Mouse (Mus musculus) midbrain, embryonic 13.5 days (tissue): ENCODE results near the gene Pi4k2a. TPM values are rescaled to one million over a fixed set of nuclear protein-coding genes. Genes with fewer than 3 reads are reported as not detected.

Experiments used
- ATAC-seq: fragments of 200-750 bp; cut with Nextera tagmentation; 2 replicates; pipeline ENCODE4 v1.8.0; 2017; ENCODE audit warnings: mild to moderate bottlenecking, moderate TSS enrichment, moderate library complexity
- H3K27ac ChIP-seq: fragments of 300-500 bp; sonication (generic); 2 replicates; pipeline ENCODE4 v1.5.1; 2015; ENCODE audit warnings: inconsistent platforms, mild to moderate bottlenecking, moderate library complexity
- H3K27me3 ChIP-seq: fragments of 300-500 bp; sonication (generic); 2 replicates; pipeline ENCODE4 v1.6.1; 2015; ENCODE audit warnings: mild to moderate bottlenecking, inconsistent platforms
- H3K36me3 ChIP-seq: fragments of 300-500 bp; sonication (generic); 2 replicates; pipeline ENCODE4 v1.6.1; 2015; ENCODE audit warnings: mild to moderate bottlenecking, inconsistent platforms
- H3K4me1 ChIP-seq: fragments of 300-500 bp; sonication (generic); replicated peaks from 2 replicates; pipeline ENCODE4 v1.6.1; 2015; ENCODE audit warnings: inconsistent platforms
- H3K4me2 ChIP-seq: fragments of 300-500 bp; sonication (generic); replicated peaks from 2 replicates; pipeline ENCODE4 v1.6.1; 2015; ENCODE audit warnings: moderate library complexity, mild to moderate bottlenecking, inconsistent platforms
- H3K4me3 ChIP-seq: fragments of 300-500 bp; sonication (generic); replicated peaks from 2 replicates; pipeline ENCODE4 v1.5.1; 2015; ENCODE audit warnings: mild to moderate bottlenecking, inconsistent platforms
- H3K9ac ChIP-seq: fragments of 300-500 bp; sonication (generic); replicated peaks from 2 replicates; pipeline ENCODE4 v1.6.1; 2015; ENCODE audit warnings: mild to moderate bottlenecking, inconsistent platforms
- H3K9me3 ChIP-seq: fragments of 300-500 bp; sonication (generic); 2 replicates; pipeline ENCODE4 v1.6.1; 2016; ENCODE audit warnings: mild to moderate bottlenecking, inconsistent platforms
- WGBS: fragments of 180-500 bp; shearing (Covaris S2); methylation state at CpG from one replicate; pipeline ENCODE4 v1.1.7; 2015; 5-methylcytosine and 5-hydroxymethylcytosine counted together
- polyA plus RNA-seq: library from polyadenylated mRNA; unstranded; fragments of >200 nt; fragmentation: Nextera tagmentation; extraction: Ambion mirVana; gene quantifications from 2 replicates; pipeline ENCODE4 v1.2.1, GENCODE M21; 2015

The Pi4k2a gene
- 23.6 and 29.9 TPM in 2 replicates for polyA plus RNA-seq

DNA sequence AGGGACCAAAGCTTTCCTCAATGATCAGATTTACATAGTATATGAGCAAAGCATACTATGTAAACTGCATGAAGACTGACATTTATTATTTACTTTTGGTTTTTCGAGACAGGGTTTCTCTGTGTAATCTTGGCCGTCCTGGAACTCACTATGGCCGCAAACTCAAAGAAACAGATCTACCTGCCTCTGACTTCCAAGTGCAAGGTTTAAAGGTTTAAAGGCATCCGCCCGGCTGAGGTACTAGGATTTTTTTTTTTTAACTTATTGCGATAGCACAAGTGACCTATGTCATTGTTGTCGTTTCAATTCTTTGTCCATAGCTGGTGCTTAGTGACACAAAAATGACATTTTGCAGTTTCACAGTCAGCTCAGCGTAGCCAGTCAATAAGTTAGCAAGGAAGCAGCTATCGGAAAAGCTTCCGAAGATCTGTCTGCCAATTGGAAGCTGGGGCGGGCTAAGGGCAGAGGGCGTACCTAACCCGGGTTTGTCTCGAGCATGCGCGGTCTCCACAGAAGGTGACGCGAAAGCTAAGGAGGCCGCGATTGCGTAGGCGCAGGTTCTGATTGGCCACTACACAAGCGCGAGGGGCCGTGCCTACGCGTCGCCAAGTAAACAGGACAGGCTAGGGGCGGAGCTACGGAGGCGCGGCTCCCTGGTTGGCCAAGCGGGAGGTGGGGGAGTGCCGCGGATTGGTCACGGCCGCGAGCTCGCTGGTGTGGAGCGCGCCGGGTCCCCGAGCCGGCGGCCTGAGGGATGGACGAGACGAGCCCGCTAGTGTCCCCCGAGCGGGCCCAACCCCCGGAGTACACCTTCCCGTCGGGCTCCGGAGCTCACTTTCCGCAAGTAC lies at the start of gene Pi4k2a:
TSS of gene Pi4k2a (plus strand) at position 723 of the 848 bp plus-strand sequence.
- Histone ChIP-seq H3K9ac (peak within 1 kb of the TSS; percentile 92), H3K9me3 (no peaks in the 10 kb centered on the region), H3K4me2 (peak within 1 kb of the TSS; percentile 93), H3K27ac (peak within 1 kb of the TSS; percentile 89), H3K27me3 (no peaks in the 10 kb centered on the region), H3K4me3 (peak within 1 kb of the TSS; percentile 91), H3K4me1 (peaks cover 41% of the 10 kb centered on the region), H3K36me3 (peaks cover 8% of the 10 kb centered on the region; the same call in 1 of the 2 replicates)
- ATAC-seq = peak; percentile 97
- 2% methylated on average over 40 of the region's 55 CpGs for WGBS

GRCm38 (mm10) chr19:42043988-42044387 lies 46.3 kb upstream of the Pi4k2a start:
- H3K27ac ChIP-seq = no peak overlapping the region
- whole genome bisulfite sequencing = 95% methylated on average over 6 of the region's 6 CpGs
- H3K4me3 ChIP-seq = no peak overlapping the region
- H3K36me3 ChIP-seq = no peaks in the 10 kb centered on the region
- no peaks in the 10 kb centered on the region for H3K4me1 ChIP-seq
- no peaks in the 10 kb centered on the region for H3K9me3 ChIP-seq
- H3K4me2 ChIP-seq = no peak overlapping the region
- no peaks in the 10 kb centered on the region for H3K27me3 ChIP-seq
- ATAC-seq = no peak
- no peak overlapping the region for H3K9ac ChIP-seq

DNA sequence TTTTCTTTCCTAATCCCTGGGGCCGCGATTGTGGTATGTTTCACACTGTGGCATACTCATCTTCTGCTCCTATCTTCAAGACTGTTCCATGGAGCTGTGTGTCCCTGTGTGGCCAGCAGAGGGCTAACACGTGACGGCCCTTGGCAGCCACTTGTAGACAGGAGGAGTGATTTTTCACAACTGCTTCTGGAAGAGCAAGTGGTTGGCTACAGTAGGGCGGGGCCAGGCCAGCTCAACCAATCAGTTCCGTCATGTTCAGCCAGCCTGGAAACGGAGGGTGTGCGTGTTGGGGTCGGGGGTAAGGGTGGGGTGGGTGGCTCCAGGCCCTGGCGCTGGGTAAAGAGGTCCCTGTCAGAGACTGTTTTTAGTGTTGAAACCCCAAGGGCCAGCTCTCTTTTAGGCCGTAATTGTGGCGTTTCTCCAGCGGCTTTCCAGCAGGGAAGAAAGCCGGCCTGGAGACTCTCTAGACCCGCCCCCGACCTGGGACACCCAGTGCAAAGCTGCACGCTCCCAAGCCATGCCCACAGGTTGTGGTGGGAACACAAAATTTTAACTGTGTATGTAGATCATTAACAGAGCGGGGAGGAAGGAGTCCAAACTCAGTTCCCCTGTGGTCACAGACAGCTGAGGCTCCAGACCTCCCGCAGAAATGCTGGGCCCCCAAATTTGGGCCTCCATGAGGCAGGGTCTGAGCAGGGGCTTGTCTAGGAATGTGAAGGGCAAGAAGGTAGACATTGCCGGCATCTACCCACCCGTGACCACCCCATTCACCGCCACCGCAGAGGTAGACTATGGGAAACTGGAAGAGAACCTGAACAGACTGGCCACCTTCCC lies 44.8 kb upstream of the Pi4k2a start, which contains the start of gene Hoga1:
TSS of gene Hoga1 (plus strand) at position 342 of the 834 bp plus-strand sequence.
- peak; percentile 82 for ATAC-seq
- no peaks in the 10 kb centered on the region for H3K27me3 ChIP-seq
- H3K4me3 ChIP-seq = peak within 1 kb of the TSS; percentile 24
- H3K9ac ChIP-seq = no peak within 1 kb of the TSS
- no peaks in the 10 kb centered on the region for H3K9me3 ChIP-seq
- no peaks in the 10 kb centered on the region for H3K4me1 ChIP-seq
- WGBS = 25% methylated on average over 23 of the region's 23 CpGs
- no peak within 1 kb of the TSS for H3K27ac ChIP-seq
- H3K36me3 ChIP-seq = no peaks in the 10 kb centered on the region
- H3K4me2 ChIP-seq = peak within 1 kb of the TSS; percentile 44

DNA sequence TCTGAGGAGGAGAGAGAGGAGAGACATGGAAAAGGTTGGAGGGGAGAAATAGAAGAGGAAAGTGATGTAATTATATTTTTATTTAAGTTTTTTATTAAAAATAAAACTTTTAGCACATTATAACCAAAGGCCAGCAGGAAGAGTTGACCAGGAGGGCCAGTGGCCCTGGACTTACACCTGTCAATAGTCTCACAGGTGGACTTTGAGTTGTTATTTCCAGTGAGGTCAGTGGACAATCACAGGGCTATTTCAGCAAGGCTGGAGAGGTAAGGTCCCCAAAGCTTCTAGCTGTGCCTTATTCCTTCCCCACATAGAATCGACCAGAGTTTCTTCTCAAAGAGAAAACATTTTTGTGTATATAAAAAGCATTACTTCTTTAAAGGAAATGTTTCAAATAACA lies 40.0 kb upstream of the Pi4k2a start:
- Histone ChIP-seq H3K4me2 (no peak overlapping the region), H3K4me1 (no peaks in the 10 kb centered on the region), H3K27me3 (no peaks in the 10 kb centered on the region), H3K36me3 (no peaks in the 10 kb centered on the region), H3K9me3 (no peaks in the 10 kb centered on the region), H3K4me3 (no peak overlapping the region), H3K27ac (no peak overlapping the region), H3K9ac (no peak overlapping the region)
- WGBS = 87% methylated on average over 1 of the region's 1 CpGs
- ATAC-seq = no peak

GRCm38 (mm10) chr19:42051351-42051750 lies 38.9 kb upstream of the Pi4k2a start:
- Histone ChIP-seq H3K4me2 (no peak overlapping the region), H3K27ac (no peak overlapping the region), H3K36me3 (no peaks in the 10 kb centered on the region), H3K27me3 (no peaks in the 10 kb centered on the region), H3K9ac (no peak overlapping the region), H3K9me3 (no peaks in the 10 kb centered on the region), H3K4me3 (no peak overlapping the region), H3K4me1 (no peaks in the 10 kb centered on the region)
- WGBS = 90% methylated on average over 3 of the region's 3 CpGs
- ATAC-seq = no peak

DNA sequence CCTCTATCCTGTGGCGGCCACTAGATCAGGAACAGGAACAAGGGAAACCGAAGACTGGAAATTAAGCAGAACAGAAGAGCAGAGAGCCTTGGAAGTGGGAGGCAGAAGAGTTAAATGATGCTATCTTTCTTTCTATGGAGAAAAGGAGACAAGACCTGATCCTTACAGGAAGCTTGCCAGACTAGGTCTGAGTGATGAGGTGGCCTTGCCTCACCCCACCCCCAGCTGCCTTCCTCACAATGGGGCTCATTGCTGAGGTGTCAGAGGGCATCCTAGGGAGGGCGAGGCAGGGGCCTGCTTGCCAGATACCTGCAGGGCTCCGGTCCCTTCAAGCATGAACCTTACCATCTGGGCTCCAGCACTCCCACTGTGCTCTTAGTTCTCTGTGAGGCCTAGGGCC lies 38.3 kb upstream of the Pi4k2a start, which contains the start of gene 4933411K16Rik:
TSS of gene 4933411K16Rik (plus strand) at position 301 of the 400 bp plus-strand sequence.
- 83% methylated on average over 4 of the region's 4 CpGs for WGBS
- no peak within 1 kb of the TSS for H3K27ac ChIP-seq
- no peak within 1 kb of the TSS for H3K9ac ChIP-seq
- no peaks in the 10 kb centered on the region for H3K27me3 ChIP-seq
- no peak within 1 kb of the TSS for H3K4me2 ChIP-seq
- no peak for ATAC-seq
- no peak within 1 kb of the TSS for H3K4me3 ChIP-seq
- no peaks in the 10 kb centered on the region for H3K36me3 ChIP-seq
- no peaks in the 10 kb centered on the region for H3K9me3 ChIP-seq
- no peaks in the 10 kb centered on the region for H3K4me1 ChIP-seq

DNA sequence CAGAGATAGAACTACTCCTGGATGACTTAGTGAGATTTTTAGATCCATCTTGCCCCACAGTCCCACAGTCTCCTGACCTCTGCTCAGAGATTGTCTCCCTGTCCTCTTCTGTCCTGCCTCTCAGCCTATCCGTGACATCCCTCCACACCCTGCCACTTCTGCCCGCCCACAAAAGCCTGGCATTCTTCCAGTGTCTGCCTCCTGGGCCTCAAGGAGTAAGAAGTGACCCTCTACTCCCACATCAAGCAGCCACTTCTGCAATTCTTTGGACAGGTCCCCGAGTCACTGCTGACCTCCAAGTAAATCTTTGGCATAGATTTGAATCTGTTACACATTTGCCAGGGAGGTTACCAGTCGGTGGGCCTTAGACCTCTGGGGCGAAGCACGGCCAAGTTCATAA lies 36.0 kb upstream of the Pi4k2a start:
- no peak overlapping the region for H3K27ac ChIP-seq
- no peaks in the 10 kb centered on the region for H3K4me1 ChIP-seq
- 82% methylated on average over 6 of the region's 6 CpGs for WGBS
- no peak for ATAC-seq
- no peaks in the 10 kb centered on the region for H3K9me3 ChIP-seq
- no peak overlapping the region for H3K4me2 ChIP-seq
- H3K4me3 ChIP-seq = no peak overlapping the region
- H3K9ac ChIP-seq = no peak overlapping the region
- H3K27me3 ChIP-seq = no peaks in the 10 kb centered on the region
- no peaks in the 10 kb centered on the region for H3K36me3 ChIP-seq

DNA sequence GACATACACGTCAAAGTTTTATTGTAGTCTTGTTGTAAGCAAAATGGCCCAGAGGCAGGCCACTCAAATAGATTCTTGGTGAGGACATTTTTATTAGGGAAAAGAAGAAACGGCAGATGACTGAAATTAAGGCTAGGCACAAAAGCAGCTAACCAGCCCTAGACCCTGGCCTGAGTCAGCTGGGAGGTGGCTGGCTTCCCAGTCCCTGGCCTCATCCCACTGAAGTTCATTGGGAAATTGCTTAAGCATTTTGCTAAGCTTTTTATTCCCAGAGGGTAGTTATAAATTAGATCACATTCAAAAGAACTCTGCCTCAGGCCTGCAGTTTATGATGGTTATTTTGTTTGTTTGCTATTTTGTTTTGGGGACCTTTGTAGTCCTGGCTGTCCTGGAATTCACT lies 34.4 kb upstream of the Pi4k2a start:
- no peak for ATAC-seq
- Histone ChIP-seq H3K27ac (no peak overlapping the region), H3K9ac (no peak overlapping the region), H3K4me1 (no peaks in the 10 kb centered on the region), H3K4me2 (no peak overlapping the region), H3K36me3 (no peaks in the 10 kb centered on the region), H3K27me3 (no peaks in the 10 kb centered on the region), H3K9me3 (no peaks in the 10 kb centered on the region), H3K4me3 (no peak overlapping the region)
- 88% methylated on average over 2 of the region's 2 CpGs for WGBS

GRCm38 (mm10) chr19:42056719-42057409 lies 33.4 kb upstream of the Pi4k2a start:
- Histone ChIP-seq H3K4me1 (no peaks in the 10 kb centered on the region), H3K4me3 (no peak overlapping the region), H3K36me3 (no peaks in the 10 kb centered on the region), H3K9ac (no peak overlapping the region), H3K4me2 (no peak overlapping the region), H3K27ac (no peak overlapping the region), H3K9me3 (no peaks in the 10 kb centered on the region), H3K27me3 (no peaks in the 10 kb centered on the region)
- WGBS = 89% methylated on average over 6 of the region's 6 CpGs
- ATAC-seq = no peak

GRCm38 (mm10) chr19:42058426-42058825 lies 31.8 kb upstream of the Pi4k2a start:
- Histone ChIP-seq H3K27me3 (no peaks in the 10 kb centered on the region), H3K9me3 (no peaks in the 10 kb centered on the region), H3K27ac (no peak overlapping the region), H3K9ac (no peak overlapping the region), H3K4me1 (no peaks in the 10 kb centered on the region), H3K36me3 (no peaks in the 10 kb centered on the region), H3K4me2 (no peak overlapping the region), H3K4me3 (no peak overlapping the region)
- WGBS = 72% methylated on average over 7 of the region's 7 CpGs
- ATAC-seq = no peak

DNA sequence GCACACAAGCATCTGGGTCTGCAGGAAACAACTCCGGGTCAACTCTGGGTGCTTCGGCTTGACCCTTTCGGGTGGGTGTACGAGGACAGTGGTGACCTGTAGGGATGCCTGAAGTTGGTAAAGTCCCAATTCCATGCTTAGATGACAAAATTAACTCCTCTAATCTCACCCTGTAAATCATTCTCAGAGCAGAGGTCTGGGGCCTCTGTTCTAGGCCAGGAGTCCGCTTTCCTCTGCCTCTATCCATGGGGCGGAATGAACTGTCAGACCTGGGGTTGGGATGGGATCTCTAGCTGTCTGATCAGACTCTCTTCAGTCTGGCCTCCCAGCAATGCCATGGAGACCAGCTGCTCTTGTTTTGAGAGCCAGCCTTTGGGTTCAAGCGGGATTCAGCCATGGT lies 28.8 kb upstream of the Pi4k2a start:
- Histone ChIP-seq H3K4me2 (no peak overlapping the region), H3K27me3 (no peaks in the 10 kb centered on the region), H3K4me1 (no peaks in the 10 kb centered on the region), H3K4me3 (no peak overlapping the region), H3K9ac (no peak overlapping the region), H3K36me3 (no peaks in the 10 kb centered on the region), H3K27ac (no peak overlapping the region), H3K9me3 (no peaks in the 10 kb centered on the region)
- WGBS = 92% methylated on average over 7 of the region's 7 CpGs
- no peak for ATAC-seq
